Mouse (Mus musculus) embryonic stem cell, embryonic (primary cell): Measurements from ENCODE around the gene Thop1.

ENCODE experiments used
- CTCF ChIA-PET, 4 experiments: fragments of 300-600 bp in 2 of 4; fragments of 350-600 bp in 2 of 4; sonication (Branson Sonifier 250); formaldehyde crosslinking; loops; one replicate each; lab custom pipeline; 2022; ENCODE audit warnings: inconsistent platforms in 2 of 4; lab: Charles Lee
- POLR2A ChIA-PET, 4 experiments: fragments of 300-600 bp in 2 of 4; fragments of 350-600 bp in 2 of 4; sonication (Branson Sonifier 250); formaldehyde crosslinking; loops; one replicate each; lab custom pipeline; 2022; ENCODE audit warnings: antibody characterized with exemption in 4 of 4, inconsistent platforms in 1 of 4; lab: Charles Lee

The Thop1 gene

DNA sequence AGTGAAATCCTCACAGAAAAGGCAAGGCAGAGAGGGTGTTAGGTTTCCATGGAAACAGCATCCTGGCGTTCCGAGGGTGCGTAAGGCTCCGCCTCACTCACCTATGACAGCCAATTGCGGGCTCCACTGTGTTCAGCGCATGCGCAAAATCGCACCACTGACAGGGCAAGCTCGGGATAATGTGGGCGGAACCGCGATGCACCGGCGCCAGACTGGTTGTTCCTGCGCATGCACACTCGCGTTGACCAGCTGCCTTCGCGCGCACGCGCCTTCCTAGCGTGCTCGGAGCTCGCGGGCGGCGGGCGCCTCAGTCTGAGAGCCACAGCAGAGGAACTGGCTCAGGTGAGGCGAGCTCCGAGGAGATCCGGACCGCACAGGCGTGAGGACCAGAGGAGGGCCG lies at the start of gene Thop1:
Gene Thop1, plus strand, starts transcription at position 200 of the 400 bp plus-strand sequence.
- CTCF ChIA-PET, result interaction anchor here (0.6 to 6.9 kb wide), 18 partner anchors 10 to 564 kb away, joined by 3 to 98 read pairs (median 4); partner anchors contain the start of genes Pip5k1c (in 1 of the 4) and Sgta (in 1 of the 4)
- POLR2A ChIA-PET, result interaction anchor here in 3 of 4 experiments (0.5 to 3.4 kb wide), 60 partner anchors 9 to 902 kb away, joined by 3 to 39 read pairs (median 4); partner anchors contain the start of genes Eef2 (in 3 of the 3), Gadd45b (in 3 of the 3), Map2k2 (in 3 of the 3) and Sgta (in 3 of the 3)

DNA sequence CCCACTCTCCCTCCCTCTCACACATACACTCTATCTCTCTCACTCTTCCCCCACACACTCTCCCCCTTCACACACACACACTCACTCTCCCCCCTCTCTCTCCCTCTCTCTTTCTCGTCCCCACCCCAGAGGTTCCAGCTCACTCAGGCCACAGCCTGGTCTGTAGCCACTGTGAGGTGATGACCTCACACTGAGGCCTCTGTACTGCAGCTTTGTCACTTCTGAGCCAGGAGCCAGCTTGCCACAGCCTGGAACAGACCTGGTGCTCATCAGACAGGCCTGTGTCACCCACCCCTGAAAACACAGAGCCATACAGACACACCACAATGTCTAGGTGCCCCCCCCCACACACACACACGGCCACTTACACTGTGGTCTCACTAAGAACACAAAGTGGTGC lies 49.6 kb upstream of the Thop1 start:
- CTCF ChIA-PET, result interaction anchor here in 1 of 4 experiments (0.6 kb wide), 1 partner anchor 759 kb away, joined by 4 read pairs; the partner anchor contains the start of gene Dazap1
- POLR2A ChIA-PET, result interaction anchor here in 2 of 4 experiments (0.6 to 3.1 kb wide), 6 partner anchors 17 to 361 kb away, joined by 4 to 38 read pairs (median 6); partner anchors contain the start of genes Slc39a3 (in 2 of the 2) and Gadd45b (in 1 of the 2)

DNA sequence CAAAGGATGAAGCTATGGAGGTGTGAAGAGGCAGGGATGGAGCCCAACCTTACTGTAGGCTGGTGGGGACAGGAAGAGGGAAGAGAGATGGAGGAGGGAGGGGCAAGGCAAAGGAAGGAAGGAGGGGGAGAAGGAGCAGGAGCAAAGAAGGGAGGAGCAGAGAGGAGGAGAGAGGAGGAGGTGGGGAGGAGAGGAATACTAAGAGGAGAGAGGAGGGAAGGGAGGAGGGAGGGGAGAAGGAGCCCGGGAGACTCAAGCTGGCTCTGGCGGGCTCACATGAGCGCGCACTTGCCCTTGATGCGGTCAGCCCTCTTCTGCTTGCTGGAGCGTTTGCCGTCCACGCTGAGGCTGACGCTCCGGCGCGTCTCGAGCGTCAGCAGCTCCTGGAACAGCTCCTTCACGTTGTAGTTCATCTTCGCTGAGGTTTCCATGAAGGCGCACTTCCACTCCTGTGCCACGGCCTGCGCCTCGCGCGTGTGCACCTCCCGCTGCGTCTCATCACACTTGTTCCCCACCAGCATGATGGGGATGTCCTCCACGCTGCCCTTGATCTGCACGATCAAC lies 48.2 kb upstream of the Thop1 start:
- CTCF ChIA-PET, result interaction anchor here (0.6 to 1.9 kb wide), 31 partner anchors 9 to 497 kb away, joined by 3 to 18 read pairs (median 4); partner anchors contain the start of genes Slc39a3 (in 2 of the 4), Creb3l3 (in 1 of the 4), Pip5k1c (in 1 of the 4) and Tjp3 (in 1 of the 4)

DNA sequence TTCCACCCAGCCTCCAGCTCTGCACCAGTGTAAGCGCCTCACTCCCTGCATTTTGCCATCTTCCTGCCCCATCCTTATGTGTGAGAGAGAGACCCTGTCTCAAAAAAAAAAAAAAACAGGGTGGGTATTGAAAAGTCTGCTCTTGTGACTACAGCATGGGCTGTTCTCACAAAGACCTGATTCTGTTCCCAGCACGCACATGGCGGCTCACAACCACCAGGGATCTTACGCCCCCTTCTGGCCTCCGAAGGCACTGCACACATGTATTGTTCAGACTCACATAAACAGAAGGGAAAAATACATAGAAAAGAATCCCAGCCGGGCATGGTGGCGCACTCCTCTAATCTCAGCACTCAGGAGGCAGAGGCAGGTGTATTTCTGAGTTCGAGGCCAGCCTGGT lies 47.1 kb upstream of the Thop1 start:
- ChIA-PET CTCF (interaction anchor here (0.6 to 1.9 kb wide), 29 partner anchors 9 to 708 kb away, joined by 3 to 11 read pairs (median 4); partner anchors contain the start of genes Slc39a3 (in 2 of the 4), Creb3l3 (in 1 of the 4), Pip5k1c (in 1 of the 4) and Tjp3 (in 1 of the 4)), POLR2A (interaction anchor here in 3 of 4 experiments (0.6 to 2.0 kb wide), 18 partner anchors 14 to 346 kb away, joined by 3 to 14 read pairs (median 4); partner anchors contain the start of genes Eef2 (in 2 of the 3), Gadd45b (in 2 of the 3), Slc39a3 (in 2 of the 3) and Map2k2 (in 1 of the 3))

More for the DNA sequence above, 48.2 kb upstream of the Thop1 start:
- POLR2A ChIA-PET, result interaction anchor here in 3 of 4 experiments (0.5 to 2.0 kb wide), 22 partner anchors 9 to 345 kb away, joined by 3 to 14 read pairs (median 4); partner anchors contain the start of genes Gadd45b (in 2 of the 3), Sgta (in 2 of the 3), Slc39a3 (in 2 of the 3) and Eef2 (in 1 of the 3)

DNA sequence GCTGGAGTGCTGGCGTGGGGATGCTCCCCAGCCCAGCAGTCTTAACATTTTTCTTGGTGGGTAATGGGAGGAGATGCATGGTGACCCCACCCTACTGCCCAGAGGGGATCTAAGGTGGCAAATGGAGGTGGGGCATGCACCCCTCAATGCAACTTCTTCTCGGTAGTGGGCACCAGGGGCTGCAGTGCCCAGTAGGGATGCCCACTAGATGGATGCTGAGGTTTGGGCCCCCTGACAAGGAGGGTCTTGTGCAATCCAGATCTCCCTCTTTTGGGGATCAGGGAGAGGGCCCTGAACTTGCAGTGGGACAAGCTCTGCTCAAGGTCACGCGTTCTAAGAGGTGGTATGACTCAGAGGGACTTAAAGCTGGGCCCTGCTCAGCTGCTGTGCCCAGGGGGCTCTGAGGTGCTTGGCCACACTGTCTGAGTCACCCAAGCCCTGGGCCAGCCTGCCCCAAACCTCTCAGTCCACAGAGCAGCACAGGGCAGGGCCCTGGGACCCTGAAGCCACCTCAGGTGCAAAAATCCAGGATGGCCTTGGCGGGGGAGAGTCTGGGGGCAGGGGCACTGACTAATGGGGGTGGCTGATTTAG lies 45.4 kb upstream of the Thop1 start:
- ChIA-PET POLR2A (interaction anchor here in 3 of 4 experiments (0.5 to 2.5 kb wide), 9 partner anchors 10 to 95 kb away, joined by 3 to 12 read pairs (median 4); partner anchors contain the start of genes Gng7 (in 2 of the 3), Slc39a3 (in 2 of the 3), Gadd45b (in 1 of the 3) and Map2k2 (in 1 of the 3)), CTCF (interaction anchor here in 3 of 4 experiments (0.6 to 1.6 kb wide), 10 partner anchors 8 to 276 kb away, joined by 3 to 7 read pairs (median 4); partner anchors contain the start of genes Gng7 (in 1 of the 3), Map2k2 (in 1 of the 3) and Slc39a3 (in 1 of the 3))

DNA sequence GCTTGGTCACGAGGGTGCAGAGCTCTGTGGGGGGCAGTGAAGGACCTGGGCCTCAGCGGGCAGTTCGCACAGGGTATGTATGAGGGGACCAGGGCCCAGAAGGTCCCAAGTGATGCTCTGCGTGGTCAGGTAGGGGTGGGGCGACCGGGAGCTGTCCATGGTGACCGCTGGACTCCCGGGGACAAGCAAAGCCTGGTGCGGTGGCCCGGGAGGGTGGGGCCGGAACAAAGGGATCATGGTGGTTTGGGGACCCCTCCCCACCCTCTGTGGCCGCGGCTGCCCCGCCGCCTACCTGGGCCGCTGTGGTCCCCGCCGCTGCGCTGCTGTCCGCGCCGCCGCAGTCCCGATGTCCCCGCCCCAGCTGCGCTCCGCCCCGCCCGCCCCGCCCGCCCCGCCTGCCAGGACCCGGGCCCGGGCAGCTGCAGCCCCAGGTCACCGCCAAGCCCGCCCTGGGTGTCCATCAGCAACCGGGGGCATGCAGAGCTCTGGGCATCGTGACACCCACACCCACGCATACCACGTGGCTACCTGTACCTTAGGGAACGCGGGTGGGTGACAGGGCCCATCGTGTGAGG lies 44.7 kb upstream of the Thop1 start:
- CTCF ChIA-PET, result interaction anchor here (0.6 to 1.6 kb wide), 20 partner anchors 8 to 532 kb away, joined by 3 to 7 read pairs (median 4); partner anchors contain the start of genes Gng7 (in 2 of the 4), Map2k2 (in 1 of the 4), Slc39a3 (in 1 of the 4) and Timm13 (in 1 of the 4)
- POLR2A ChIA-PET, result interaction anchor here in 3 of 4 experiments (0.5 to 2.5 kb wide), 12 partner anchors 10 to 168 kb away, joined by 3 to 12 read pairs (median 4); partner anchors contain the start of genes Gng7 (in 2 of the 3), Slc39a3 (in 2 of the 3), Gadd45b (in 1 of the 3) and Map2k2 (in 1 of the 3)

DNA sequence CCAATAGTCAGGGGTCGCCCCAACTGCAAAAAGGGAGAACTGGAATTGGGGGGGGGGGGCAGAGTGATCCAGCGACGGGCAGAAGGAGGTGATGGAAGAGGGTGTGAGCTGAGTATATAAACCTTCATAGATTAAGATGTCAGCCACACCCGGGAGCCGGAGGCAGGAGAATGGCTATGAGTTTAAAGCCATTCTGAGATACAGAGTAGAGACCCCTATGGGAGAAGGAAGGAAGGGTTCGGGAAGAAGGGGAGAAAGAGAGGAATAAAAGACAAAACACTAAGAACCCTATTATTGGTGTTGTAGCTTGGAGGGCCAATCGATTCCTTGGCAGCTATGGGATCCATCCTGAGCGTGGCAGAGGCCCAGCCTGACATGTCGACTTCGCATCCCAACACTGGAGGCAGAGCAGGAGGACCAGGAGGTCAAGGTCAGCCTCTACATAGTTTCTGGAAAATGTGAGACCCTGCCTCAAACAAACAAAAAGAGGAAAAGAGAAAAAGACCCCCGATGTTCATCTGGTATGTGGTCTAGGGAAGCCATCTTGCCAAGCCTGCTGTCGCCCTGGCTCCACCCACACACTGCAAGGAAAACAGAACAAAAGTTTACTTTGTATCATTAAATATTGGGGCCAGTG lies 44.1 kb upstream of the Thop1 start, which contains the start of gene Diras1:
Gene Diras1, minus strand, starts transcription at position 24 of the 637 bp plus-strand sequence.
- ChIA-PET POLR2A (interaction anchor here in 3 of 4 experiments (0.6 to 2.5 kb wide), 14 partner anchors 7 to 167 kb away, joined by 3 to 12 read pairs (median 4); partner anchors contain the start of genes Gng7 (in 2 of the 3), Gadd45b (in 1 of the 3), Map2k2 (in 1 of the 3) and Slc39a3 (in 1 of the 3)), CTCF (interaction anchor here (0.6 to 2.0 kb wide), 22 partner anchors 7 to 531 kb away, joined by 3 to 7 read pairs (median 4); partner anchors contain the start of genes Gng7 (in 2 of the 4), Map2k2 (in 1 of the 4), Slc39a3 (in 1 of the 4) and Timm13 (in 1 of the 4))

DNA sequence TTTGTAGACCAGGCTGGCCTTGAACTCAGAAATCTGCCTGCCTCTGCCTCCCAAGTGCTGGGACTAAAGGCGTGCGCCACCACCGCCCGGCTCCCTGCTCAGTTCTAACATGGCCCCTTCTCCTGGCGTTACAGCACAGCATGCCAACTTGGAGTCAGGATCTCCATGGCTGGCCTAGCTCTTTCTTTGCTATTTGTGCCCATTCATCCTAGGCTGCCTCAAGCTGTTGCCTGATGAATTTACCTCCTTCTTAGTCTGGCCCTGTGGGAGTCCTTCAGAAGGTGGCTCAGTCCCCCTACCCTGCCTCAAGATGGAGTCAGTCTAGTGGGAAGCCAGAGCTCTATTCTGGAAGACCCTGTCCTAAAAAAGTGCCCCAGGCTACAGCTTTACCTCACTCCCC lies 43.0 kb upstream of the Thop1 start:
- ChIA-PET POLR2A (interaction anchor here in 3 of 4 experiments (0.9 to 3.4 kb wide), 11 partner anchors 8 to 97 kb away, joined by 3 to 12 read pairs (median 4); partner anchors contain the start of genes Gng7 (in 2 of the 3), Gadd45b (in 1 of the 3) and Slc39a3 (in 1 of the 3)), CTCF (interaction anchor here in 3 of 4 experiments (0.5 to 2.0 kb wide), 4 partner anchors 9 to 141 kb away, joined by 3 to 5 read pairs (median 4); no protein-coding TSS in a partner anchor)

DNA sequence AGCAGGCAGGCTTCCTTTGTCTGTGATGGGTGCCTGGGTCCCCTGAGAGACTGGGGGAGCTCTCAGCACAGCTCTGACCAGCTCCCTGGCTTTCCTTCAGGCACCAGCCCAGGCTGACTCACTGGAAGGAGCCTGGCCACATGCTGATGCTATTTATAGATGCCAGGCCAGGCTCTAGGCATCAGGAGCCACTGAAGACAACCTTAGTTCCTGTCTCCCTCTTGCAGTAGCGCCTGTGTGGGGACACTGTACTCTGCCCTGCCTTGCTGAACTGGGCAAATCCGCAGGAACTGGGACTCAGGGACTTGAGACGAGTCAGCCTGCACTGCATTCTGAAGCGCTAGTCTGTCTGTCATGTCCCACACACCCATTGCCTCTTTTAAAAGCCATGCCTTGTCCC lies 42.5 kb upstream of the Thop1 start:
- ChIA-PET CTCF (interaction anchor here in 1 of 4 experiments (1.5 to 2.0 kb wide), 2 partner anchors 9 to 11 kb away, joined by 4 to 5 read pairs; no protein-coding TSS in a partner anchor), POLR2A (interaction anchor here in 3 of 4 experiments (0.9 to 3.4 kb wide), 9 partner anchors 9 to 98 kb away, joined by 3 to 12 read pairs (median 3); partner anchors contain the start of genes Gng7 (in 2 of the 3), Gadd45b (in 1 of the 3) and Slc39a3 (in 1 of the 3))

DNA sequence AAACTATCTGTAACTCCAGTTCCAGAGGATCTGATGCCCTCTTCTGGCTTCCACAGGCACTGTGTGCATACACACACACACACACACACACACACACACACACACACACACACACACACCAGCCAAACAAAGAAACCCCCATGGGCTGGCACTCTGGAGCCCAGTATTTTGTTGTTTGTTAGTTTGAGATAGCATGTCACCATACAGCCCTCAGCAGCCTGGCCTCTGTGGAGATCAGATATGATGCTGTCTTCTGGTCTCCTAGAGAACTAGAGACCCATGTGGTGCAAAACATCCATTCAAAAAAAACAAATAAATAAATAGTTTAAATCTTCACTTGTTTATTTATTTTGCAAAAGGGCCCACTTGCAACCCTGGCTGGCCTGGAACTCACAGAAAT lies 41.6 kb upstream of the Thop1 start:
- CTCF ChIA-PET, result interaction anchor here in 1 of 4 experiments (1.2 to 2.0 kb wide), 2 partner anchors 10 kb away, joined by 3 to 4 read pairs; no protein-coding TSS in a partner anchor
- POLR2A ChIA-PET, result interaction anchor here in 2 of 4 experiments (0.6 to 3.4 kb wide), 3 partner anchors 9 to 107 kb away, joined by 3 to 12 read pairs (median 5); partner anchors contain the start of gene Slc39a3 (in 2 of the 2)

DNA sequence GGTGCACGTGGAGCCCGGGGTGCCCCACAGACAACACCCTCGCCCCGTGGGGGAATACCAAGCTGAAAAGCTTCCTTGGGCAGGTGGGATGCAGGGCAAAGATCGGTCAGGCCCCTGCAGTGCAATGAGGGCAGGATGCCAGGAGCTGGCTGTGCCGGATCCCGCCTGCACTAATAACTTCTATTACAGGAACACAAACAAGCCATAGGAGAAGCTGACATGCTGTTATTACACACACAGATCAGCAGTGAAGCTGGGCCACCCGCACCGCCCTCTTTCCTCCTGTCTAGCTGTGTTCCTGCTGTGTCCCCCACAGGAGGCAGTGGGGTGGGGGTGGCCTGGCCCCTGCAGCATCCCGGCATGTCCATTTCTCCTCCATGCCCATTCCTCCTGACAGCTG lies 40.8 kb upstream of the Thop1 start:
- POLR2A ChIA-PET, result interaction anchor here in 2 of 4 experiments (0.6 to 3.4 kb wide), 5 partner anchors 8 to 161 kb away, joined by 3 to 12 read pairs (median 3); partner anchors contain the start of gene Slc39a3 (in 2 of the 2)
- CTCF ChIA-PET, result interaction anchor here in 3 of 4 experiments (0.6 to 1.2 kb wide), 5 partner anchors 11 to 526 kb away, joined by 3 read pairs; no protein-coding TSS in a partner anchor

DNA sequence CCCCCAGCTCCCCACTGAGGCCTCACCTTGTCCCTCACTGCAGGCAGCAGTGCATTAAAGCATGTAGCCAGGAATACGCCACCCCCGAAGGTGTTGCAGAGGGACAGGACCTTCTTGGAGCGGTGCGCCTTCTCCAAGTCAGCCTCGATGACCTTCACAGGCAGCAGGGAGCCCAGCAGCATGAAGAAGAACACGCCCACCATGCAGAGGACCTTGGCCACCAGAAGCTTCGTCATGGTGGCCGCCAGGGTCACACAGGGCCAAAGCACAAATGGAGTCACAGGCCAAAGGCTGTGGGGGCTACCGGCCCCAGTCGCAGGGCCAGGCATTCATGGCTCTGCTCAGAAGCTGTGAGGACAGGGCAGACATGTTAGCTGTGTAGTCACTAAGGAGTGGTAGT lies 36.2 kb upstream of the Thop1 start:
- ChIA-PET CTCF (interaction anchor here in 2 of 4 experiments (0.5 to 0.9 kb wide), 2 partner anchors 12 to 50 kb away, joined by 3 read pairs; no protein-coding TSS in a partner anchor), POLR2A (interaction anchor here in 1 of 4 experiments (1.7 kb wide), 1 partner anchor 104 kb away, joined by 6 read pairs; the partner anchor contains the start of gene Gadd45b)

DNA sequence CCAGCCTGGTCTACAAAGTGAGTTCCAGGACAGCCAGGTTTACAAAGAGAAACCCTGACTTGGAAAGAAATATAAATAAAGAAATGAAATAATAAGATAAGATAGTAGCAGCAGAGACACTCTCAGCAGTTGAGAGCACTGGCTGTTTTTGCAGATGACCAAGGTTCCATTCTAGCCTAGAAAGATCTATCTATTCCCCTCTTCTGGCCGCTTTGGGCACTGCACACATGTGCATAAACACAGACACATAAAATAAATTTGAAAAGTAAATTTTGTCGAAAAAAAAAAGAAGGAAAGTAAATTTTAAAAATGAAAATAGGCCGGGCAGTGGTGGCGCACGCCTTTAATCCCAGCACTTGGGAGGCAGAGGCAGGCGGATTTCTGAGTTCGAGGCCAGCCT lies 33.6 kb upstream of the Thop1 start:
- ChIA-PET POLR2A (interaction anchor here in 3 of 4 experiments (0.6 to 2.5 kb wide), 54 partner anchors 7 to 744 kb away, joined by 3 to 28 read pairs (median 5); partner anchors contain the start of genes Gadd45b (in 3 of the 3), Gng7 (in 3 of the 3), Map2k2 (in 3 of the 3) and Eef2 (in 2 of the 3)), CTCF (interaction anchor here in 3 of 4 experiments (1.0 to 2.6 kb wide), 19 partner anchors 14 to 707 kb away, joined by 3 to 14 read pairs (median 5); partner anchors contain the start of genes Gng7 (in 1 of the 3), Pcsk4 (in 1 of the 3), Reep6 (in 1 of the 3) and Sgta (in 1 of the 3))

DNA sequence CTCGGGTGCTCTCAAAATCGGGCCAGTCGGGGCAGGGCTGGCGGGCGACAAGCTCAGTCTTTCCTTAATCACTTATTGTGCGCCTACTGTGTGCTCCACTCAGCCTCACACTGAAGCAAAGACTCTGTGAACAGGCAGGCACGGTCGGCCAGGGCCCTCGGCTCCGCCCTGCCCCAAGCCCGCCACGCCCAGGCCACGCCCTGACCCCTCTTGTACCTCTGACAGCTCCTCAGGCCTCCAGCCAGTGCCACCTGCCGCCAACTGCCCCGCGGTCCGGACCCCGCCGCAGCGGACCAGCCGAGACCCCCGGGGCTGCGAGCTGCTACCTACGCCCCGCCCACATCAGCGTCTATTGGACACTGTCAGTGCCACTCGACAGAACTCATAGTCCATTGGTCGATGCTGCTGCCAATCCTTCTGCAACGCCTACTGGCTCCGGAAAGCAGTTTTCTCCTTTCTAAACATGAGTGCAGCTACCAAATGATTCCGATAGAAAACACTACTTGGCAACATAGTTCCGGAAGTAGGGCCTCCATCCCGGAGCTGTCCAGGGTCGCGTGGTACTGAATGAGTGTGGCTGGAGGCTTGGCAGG lies 32.8 kb upstream of the Thop1 start, which contains the start of gene Slc39a3:
Gene Slc39a3, minus strand, starts transcription at position 439 of the 593 bp plus-strand sequence.
- CTCF ChIA-PET, result interaction anchor here (0.5 to 2.6 kb wide), 41 partner anchors 8 to 811 kb away, joined by 3 to 14 read pairs (median 4); partner anchors contain the start of genes Sgta (in 2 of the 4), Ap3d1 (in 1 of the 4), Diras1 (in 1 of the 4) and Gadd45b (in 1 of the 4)
- POLR2A ChIA-PET, result interaction anchor here (0.5 to 2.5 kb wide), 87 partner anchors 8 to 1471 kb away, joined by 3 to 28 read pairs (median 4); partner anchors contain the start of genes Sgta (in 4 of the 4), Gadd45b (in 3 of the 4), Gng7 (in 3 of the 4) and Map2k2 (in 3 of the 4)
